Mouse (Mus musculus) CH12.LX (cell line): ENCODE results near the gene Iba57.

Source experiments
- CTCF ChIP-seq, 2 experiments: IDR thresholded peaks in 1 of 2; conservative IDR thresholded peaks in 1 of 2; 2 replicates each; pipeline ENCODE4 v1.5.1; 2011 to 2012; ENCODE audit warnings: low read depth in 2 of 2, low read length in 2 of 2, improper control_type of control experiment in 1 of 2, inconsistent platforms in 1 of 2, mild to moderate bottlenecking in 1 of 2, moderate library complexity in 1 of 2
- POLR2AphosphoS2 ChIP-seq: IDR thresholded peaks from 2 replicates; pipeline ENCODE4 v1.6.1; 2011; ENCODE audit warnings: low read depth, low read length, improper control_type of control experiment
- TCF12 ChIP-seq: IDR thresholded peaks from 2 replicates; pipeline ENCODE4 v1.6.1; 2014; ENCODE audit warnings: low read depth, mild to moderate bottlenecking, inconsistent platforms, low read length, improper control_type of control experiment

DNA sequence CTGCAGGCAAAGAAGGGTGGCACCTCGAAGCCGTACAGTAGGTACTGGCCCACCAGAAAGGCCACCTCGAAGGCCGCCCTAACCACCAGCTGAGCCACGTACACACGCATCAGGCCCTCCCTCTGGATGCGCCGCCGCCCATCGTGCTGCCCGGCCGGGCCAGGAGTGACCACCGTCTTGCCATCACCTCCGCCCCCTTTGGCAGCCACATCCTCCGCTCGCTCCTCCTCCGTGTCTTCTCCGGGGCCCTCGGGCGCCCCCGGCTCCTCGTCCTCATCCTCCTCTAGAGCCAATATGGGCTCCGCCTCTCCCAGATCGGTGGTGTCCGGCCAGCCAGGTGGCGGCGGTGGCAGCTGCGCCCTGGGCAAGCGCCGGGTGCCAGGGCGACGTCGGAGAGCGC, 13.4 kb upstream of the Iba57 start:
- TF ChIP-seq CTCF (conservative IDR thresholded peaks at IDR 0.05 in 1 of 2, IDR thresholded peaks at IDR 0.05 in 1 of 2; ENCODE audit: low read depth in 2 of 2, low read length in 2 of 2), result no peak
- no peak for TF ChIP-seq TCF12
- TF ChIP-seq POLR2AphosphoS2, result no peak
